Mouse (Mus musculus) C3H10T1/2 (cell line): ENCODE data around the gene Tmem8. TPM values are rescaled to one million over a fixed set of nuclear protein-coding genes. Genes with fewer than 3 reads are reported as not detected.

ENCODE experiments used
- polyA plus RNA-seq, 2 experiments: library from polyadenylated mRNA; unstranded; fragments of >200 nt; fragmentation: generic; extraction: Trizol; gene quantifications; one replicate each; pipeline ENCODE4 v1.2.1; 2012; ENCODE audit warnings: missing spikeins in 2 of 2

Tmem8 gene
- polyA plus RNA-seq, result 10 to 100 TPM in 1 of 2 experiments, 1 to 10 TPM in 1; 3.2 to 11.1 TPM

DNA sequence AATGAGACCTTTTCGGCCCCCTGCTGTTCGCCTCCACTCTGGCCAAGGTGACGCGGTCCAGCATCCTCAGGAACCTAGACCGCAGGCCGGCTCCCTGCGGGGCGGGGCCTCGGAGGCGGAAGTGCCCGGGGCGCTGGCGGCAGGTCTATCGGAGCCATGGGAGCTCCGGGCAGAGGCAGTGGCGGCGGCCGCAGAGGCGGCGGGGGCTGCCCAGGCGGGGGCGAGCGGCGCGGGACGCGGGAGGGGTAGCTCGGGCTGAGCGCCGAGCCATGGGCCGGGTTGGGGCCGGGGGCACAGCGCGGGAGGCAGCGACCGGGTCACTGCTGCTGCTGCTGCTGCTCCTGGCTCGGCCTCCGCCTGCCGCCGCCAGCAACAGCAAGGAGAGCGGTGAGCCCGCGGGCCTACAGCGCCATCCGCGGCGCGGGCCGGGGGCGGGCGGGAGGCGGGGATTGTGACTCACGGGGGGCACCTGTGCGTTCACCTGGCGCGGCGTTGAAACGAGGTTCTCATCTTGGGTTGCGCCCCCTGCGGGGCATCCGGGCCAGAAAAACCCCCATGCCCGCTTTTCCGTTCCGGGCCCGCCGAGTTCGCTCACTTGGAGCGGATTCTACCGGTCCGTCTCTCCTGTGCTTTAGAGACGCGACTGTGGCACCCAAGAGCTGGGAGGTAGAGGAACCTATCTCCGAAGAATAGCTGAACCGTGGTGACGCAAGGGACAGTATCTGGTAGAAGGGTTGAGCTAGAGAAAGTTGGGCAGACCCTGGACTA lies at the start of gene Tmem8:
Tmem8 (plus strand) TSS at position 119 of the 768 bp plus-strand sequence.

GRCm38 (mm10) chr17:26068831-26069739 lies 44.0 kb upstream of the Tmem8 start, which contains the start of gene Rab11fip3:
Rab11fip3 (minus strand) TSS chr17:26069555.

DNA sequence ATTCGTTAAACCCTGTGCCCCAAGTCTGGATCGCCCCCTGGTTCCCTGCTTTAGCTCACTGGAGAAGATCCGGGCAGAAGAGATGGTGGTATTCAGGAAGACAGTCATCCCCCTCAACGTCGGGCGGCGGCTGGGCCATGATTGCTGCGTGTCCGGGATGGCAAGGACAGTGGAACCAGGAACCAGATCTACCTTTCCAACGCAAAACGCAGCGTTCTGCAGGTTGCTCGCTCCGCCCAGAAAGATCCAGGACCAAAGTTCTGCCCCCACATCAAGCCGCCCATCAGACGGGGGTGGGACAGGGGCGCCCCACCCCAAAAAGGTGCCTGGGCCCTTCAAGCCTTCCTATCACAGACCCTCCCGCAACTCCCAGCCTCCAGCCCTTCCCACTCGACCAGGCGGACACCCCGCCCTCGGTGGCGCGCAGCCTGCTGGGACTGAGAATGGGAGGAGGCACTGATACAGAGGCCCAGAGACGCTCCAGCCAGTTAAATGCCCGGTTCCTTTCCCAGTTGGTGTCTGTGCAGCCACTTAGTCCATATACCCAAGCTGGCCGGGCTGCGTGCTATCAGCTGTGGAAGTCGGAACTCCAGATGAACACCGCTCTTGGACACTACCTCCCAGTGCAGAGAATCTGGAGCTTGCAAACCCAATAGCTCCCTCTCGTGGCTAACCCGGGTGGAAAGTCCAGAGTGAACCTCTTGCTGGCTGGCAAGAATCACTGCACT lies 23.0 kb upstream of the Tmem8 start, which contains the start of gene Decr2:
Decr2 (minus strand) TSS at position 433 of the 728 bp plus-strand sequence.

DNA sequence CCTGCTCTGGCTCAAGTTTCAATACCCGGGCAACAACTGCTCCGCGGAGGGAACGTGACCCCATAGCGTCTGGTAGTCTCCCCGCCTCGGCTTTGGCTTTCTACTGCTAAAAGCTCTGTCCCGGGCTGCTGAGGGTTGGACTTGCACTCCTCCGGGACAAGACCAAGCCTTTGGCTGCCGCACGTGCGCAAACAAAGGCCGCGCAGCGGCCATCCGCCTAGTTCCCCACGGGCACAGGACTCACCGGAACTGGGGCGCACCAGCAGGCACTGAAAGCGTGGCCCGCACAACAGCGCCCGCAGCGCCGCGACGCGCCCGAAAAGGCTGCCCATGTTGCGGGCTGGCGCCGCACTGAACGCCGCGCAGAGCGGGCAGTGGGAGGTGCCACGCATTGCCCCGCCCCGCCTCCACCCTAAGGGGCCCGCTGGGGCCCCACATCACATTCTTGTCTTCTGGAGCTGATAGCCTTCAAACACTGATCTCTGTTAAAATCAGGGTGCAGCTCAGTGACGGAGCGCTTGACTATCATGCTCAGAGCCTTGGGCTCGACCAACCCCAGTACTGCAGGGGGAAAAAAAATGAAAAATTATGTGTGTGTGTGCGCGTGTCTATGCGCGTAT lies 17.9 kb upstream of the Tmem8 start, which contains the start of gene Nme4:
Nme4 (minus strand) TSS at position 482 of the 620 bp plus-strand sequence.

DNA sequence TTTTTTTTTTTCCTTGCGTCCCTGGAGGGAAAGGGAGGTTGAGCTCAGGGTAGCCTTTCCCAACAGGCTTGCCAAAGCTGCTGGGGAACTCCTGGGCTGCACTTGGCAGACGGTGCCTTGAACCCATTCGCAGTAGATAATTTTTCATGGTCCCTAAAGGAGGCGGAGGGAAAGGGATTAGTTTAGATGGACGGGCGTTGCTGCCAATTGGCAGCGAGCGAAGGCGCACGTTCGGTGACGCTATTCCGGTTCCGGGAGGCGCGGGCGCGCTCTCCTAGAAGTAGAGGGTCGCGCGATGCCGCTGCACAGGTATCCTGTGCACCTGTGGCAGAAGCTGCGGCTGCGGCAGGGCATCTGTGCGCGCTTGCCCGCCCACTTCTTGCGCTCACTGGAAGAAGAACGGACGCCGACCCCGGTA lies 10.2 kb downstream of the Tmem8 start, which contains the start of gene Mrpl28:
Mrpl28 (plus strand) TSS at position 234 of the 418 bp plus-strand sequence.

DNA sequence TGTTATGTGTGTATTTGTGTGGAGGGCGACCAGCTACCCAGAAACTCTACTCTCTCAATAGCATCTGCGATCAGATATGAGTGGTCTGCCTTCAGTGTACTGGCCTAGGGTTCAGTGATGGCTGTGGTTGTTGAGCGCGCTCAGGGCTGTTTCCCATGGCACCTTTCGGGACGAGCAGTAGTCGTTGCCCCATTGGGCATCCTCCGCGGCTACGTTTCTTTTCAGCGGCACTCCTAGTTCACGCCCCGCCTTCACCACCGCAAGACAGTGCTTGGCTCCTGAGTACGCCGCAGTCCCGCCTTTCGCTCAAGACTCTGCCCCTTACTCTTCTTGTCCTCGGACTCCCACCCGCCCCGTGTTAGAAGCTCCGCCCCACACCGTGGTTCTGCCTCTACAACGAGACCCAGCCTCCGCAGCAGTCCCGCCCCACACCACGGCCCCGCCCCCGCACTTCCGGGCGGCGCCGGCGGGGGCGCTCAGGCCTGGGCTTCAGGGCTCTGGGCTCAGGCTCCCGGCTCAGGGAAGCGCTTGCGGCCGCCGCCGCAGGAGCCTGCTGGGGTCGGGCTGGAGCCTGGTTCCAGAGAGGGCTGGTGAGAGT lies 25.2 kb downstream of the Tmem8 start, which contains the start of gene Axin1:
Axin1 (plus strand) TSS at position 450 of the 598 bp plus-strand sequence.

Other genes with a start within 250 kb of the Tmem8 start
- gene Mcrip2, start 244.5 kb upstream of the Tmem8 start, polyA plus RNA-seq, result 10 to 100 TPM; 19.6 to 60.3 TPM
- 10 to 100 TPM; 39.4 to 53.9 TPM for gene Mettl26, start 238.2 kb upstream of the Tmem8 start, polyA plus RNA-seq
- gene Wfikkn1, start 232.4 kb upstream of the Tmem8 start, polyA plus RNA-seq, result 1 to 10 TPM in 1 of 2 experiments, under 1 TPM in 1; 0.22 to 1.1 TPM
- 10 to 100 TPM; 14.7 to 31.1 TPM for gene Rab40c, start 193.6 kb upstream of the Tmem8 start, polyA plus RNA-seq
- gene Pigq, start 168.4 kb upstream of the Tmem8 start, polyA plus RNA-seq, result 10 to 100 TPM; 24.9 to 42.4 TPM
- gene Nhlrc4, start 168.3 kb upstream of the Tmem8 start, polyA plus RNA-seq, result under 1 TPM; 0.02 to 0.78 TPM
- under 1 TPM; 0.02 to 0.04 TPM for gene A930017K11Rik, start 160.7 kb upstream of the Tmem8 start, polyA plus RNA-seq
- gene Capn15, start 127.5 kb upstream of the Tmem8 start, polyA plus RNA-seq, result 10 to 100 TPM in 1 of 2 experiments, 1 to 10 TPM in 1; 4.7 to 13.1 TPM
- 10 to 100 TPM in 1 of 2 experiments, 1 to 10 TPM in 1; 6.5 to 26.0 TPM for gene Rab11fip3, start 43.7 kb upstream of the Tmem8 start, polyA plus RNA-seq
- gene Decr2, start 23.0 kb upstream of the Tmem8 start, polyA plus RNA-seq, result 10 to 100 TPM in 1 of 2 experiments, 1 to 10 TPM in 1; 1.2 to 18.9 TPM
- 10 to 100 TPM; 49.6 to 54.8 TPM for gene Nme4, start 17.7 kb upstream of the Tmem8 start, polyA plus RNA-seq
- 100 to 1,000 TPM; 206 to 383 TPM for gene Mrpl28, start 10.2 kb downstream of the Tmem8 start, polyA plus RNA-seq
- 10 to 100 TPM; 19.2 to 34.4 TPM for gene Axin1, start 25.4 kb downstream of the Tmem8 start, polyA plus RNA-seq
- gene Pdia2, start 85.8 kb downstream of the Tmem8 start, polyA plus RNA-seq, result not detected
- gene Rgs11, start 89.7 kb downstream of the Tmem8 start, polyA plus RNA-seq, result under 1 TPM; 0.01 to 0.46 TPM
- 1 to 10 TPM in 1 of 2 experiments, under 1 TPM in 1; 0.91 to 5.9 TPM for gene Arhgdig, start 94.5 kb downstream of the Tmem8 start, polyA plus RNA-seq
- 10 to 100 TPM; 36.2 to 94.1 TPM for gene Fam234a, start 130.9 kb downstream of the Tmem8 start, polyA plus RNA-seq
- gene Luc7l, start 139.6 kb downstream of the Tmem8 start, polyA plus RNA-seq, result 10 to 100 TPM; 21.1 to 35.8 TPM